Mouse (Mus musculus): ENCODE measurements around the gene Hmcn1.

DNA sequence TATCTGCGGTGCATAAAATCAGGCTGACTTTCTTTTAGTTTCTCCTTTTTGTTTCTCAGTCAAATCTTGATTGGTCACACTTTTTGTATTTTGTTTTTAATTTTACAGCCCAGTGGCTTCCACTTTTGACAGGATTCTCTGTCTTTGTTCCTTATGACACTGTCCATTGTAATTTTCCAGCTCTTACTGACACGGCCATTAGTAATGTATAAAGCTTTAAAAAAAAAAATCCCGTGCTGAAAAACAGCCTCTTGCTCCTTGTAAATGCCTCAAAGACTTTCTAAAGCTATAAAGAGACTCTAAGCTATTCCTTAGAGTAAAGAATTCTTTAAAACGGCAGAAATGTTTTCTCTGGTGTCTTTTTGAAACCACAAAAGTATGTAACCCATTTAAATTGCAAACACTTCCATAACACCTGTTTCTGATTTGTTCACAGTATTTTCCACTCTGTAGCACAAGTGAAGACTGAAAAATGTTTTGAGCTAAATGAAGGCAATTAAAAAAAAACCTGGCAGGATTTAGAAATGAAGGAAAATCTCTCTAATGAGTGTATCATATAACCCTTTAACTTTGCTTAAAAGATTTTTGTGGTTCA, 422.6 kb downstream of the Hmcn1 start:
- TF ChIP-seq POLR2A (IDR thresholded peaks at IDR 0.05; ENCODE audit: extremely low read depth, insufficient read depth, low read length) (no peak), CTCF (IDR thresholded peaks at IDR 0.05; ENCODE audit: extremely low read depth, insufficient read depth, low read length) (no peak)

Data from cortical plate, adult 2 months (tissue).